Mouse (Mus musculus) intestine, embryonic 16.5 days (tissue): ENCODE data around the gene Klhl10. TPM values are rescaled to one million over a fixed set of nuclear protein-coding genes. Genes with fewer than 3 reads are reported as not detected.
A peak's percentile ranks its signal among the peaks of the same experiment; 100 is the strongest.

Experiments used
- ATAC-seq: fragments of 200-750 bp; cut with Nextera tagmentation; 2 replicates; pipeline ENCODE4 v1.8.0; 2017; ENCODE audit warnings: moderate TSS enrichment, moderate library complexity
- H3K27ac ChIP-seq: fragments of 300-500 bp; sonication (generic); 2 replicates; pipeline ENCODE4 v1.5.1; 2014; ENCODE audit warnings: mild to moderate bottlenecking, low read length
- H3K27me3 ChIP-seq: fragments of 300-500 bp; sonication (generic); replicated peaks from 2 replicates; pipeline ENCODE4 v1.6.1; 2014; ENCODE audit warnings: low read length, control low read depth, mixed read lengths; ENCODE audit not compliant: control insufficient read depth, insufficient read depth
- H3K36me3 ChIP-seq: fragments of 300-500 bp; sonication (generic); 2 replicates; pipeline ENCODE4 v1.6.1; 2014; ENCODE audit warnings: low read length, control low read depth; ENCODE audit not compliant: control insufficient read depth, insufficient read depth
- H3K4me1 ChIP-seq: fragments of 300-500 bp; sonication (generic); 2 replicates; pipeline ENCODE4 v1.6.1; 2014; ENCODE audit warnings: low read length, control low read depth, mixed read lengths; ENCODE audit not compliant: control insufficient read depth, insufficient read depth
- H3K4me2 ChIP-seq: fragments of 300-500 bp; sonication (generic); 2 replicates; pipeline ENCODE4 v1.6.1; 2014; ENCODE audit warnings: low read depth, low read length, control low read depth
- H3K4me3 ChIP-seq: fragments of 300-500 bp; sonication (generic); 2 replicates; pipeline ENCODE4 v1.5.1; 2014; ENCODE audit warnings: mild to moderate bottlenecking, low read length
- H3K9ac ChIP-seq: fragments of 300-500 bp; sonication (generic); 2 replicates; pipeline ENCODE4 v1.6.1; 2014; ENCODE audit warnings: low read depth, low read length
- H3K9me3 ChIP-seq: fragments of 300-500 bp; sonication (generic); 2 replicates; pipeline ENCODE4 v1.6.1; 2016; ENCODE audit warnings: low read length, control low read depth; ENCODE audit not compliant: control insufficient read depth
- WGBS: fragments of 180-500 bp; shearing (Covaris S2); extraction: QIAGEN DNeasy Blood & Tissue Kit; methylation state at CpG from one replicate; pipeline ENCODE4 v1.1.7; 2014; 5-methylcytosine and 5-hydroxymethylcytosine counted together
- polyA plus RNA-seq: library from polyadenylated mRNA; unstranded; fragments of >200 nt; fragmentation: Nextera tagmentation; extraction: Ambion mirVana; gene quantifications from 2 replicates; pipeline ENCODE4 v1.2.1, GENCODE M21; 2015

Gene Klhl10
- polyA plus RNA-seq, 1 experiment from 2014 or later = 0.39 TPM

DNA sequence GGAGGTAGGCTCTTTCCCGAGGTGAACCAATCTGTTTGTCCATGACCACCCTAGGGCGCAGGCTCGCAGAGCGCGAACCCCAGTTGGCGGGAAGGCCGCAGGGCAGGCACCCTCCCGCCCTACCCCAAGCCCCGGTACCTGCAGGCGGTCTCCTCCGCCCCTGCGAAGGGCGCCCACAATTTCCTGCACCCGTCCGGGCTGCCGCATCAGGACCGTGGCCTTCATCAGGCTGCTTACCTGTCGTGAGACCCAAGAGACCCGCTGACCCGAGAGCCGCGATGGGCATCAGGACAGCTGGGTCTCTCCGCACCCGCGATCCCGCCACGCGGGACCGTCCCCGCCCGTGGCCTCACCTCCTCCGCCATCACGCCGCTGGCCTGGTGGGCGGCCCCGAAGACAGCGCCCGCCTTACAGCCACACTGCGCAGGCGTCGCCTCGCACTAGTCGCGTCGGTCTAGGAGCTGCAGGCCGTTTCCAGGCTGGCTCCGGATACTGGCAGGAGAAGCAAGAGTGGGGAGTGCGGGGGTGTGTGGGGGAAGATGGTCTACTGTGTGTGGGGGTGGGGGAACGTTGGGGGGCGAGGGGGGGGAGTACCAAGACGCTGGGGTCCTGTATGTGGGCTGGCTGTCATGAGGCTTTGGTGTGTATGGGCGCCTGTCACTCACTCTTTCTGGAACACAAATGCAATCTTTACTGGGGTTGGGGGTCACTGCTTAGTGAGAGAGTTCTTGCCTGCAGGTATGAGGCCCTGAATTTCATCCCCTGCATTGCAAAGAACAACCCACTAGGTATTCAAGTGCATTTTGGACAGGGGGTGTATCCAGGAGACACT, 810 bp upstream of the Klhl10 start:
- H3K9me3 ChIP-seq = no peaks in the 10 kb centered on the region
- peaks cover 4% of the 10 kb centered on the region; the same call in 1 of the 2 replicates for H3K36me3 ChIP-seq
- peak overlapping the region; percentile 79 for H3K4me2 ChIP-seq
- peaks cover 11% of the 10 kb centered on the region for H3K4me1 ChIP-seq
- WGBS = 1% methylated on average over 52 of the region's 52 CpGs
- ATAC-seq = peak; percentile 99
- H3K27me3 ChIP-seq = no peaks in the 10 kb centered on the region
- H3K4me3 ChIP-seq = peak overlapping the region; percentile 75
- H3K9ac ChIP-seq = peak overlapping the region; percentile 90
- H3K27ac ChIP-seq = no peak overlapping the region

DNA sequence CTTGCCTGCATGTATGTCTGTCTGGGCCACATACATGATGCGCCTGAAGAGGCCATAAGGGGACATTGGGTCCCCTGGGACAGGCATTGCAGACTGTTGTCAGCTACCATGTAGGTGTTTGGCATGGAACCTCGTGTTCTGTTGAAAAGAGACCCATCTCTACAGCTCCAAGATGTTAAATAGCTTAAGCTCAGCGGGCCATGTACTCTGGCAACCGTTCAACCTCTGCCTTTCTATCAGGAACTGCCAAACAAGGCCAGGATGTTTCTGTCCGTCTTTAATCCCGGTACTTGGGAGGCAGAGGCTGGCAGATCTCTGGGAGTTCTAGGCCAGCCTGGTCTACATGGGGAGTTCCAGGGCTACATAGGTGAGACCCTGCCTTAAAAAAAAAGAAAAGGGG, 908 bp downstream of the Klhl10 start:
- no peak for ATAC-seq
- H3K36me3 ChIP-seq = no peaks in the 10 kb centered on the region
- H3K9ac ChIP-seq = no peak overlapping the region
- H3K4me1 ChIP-seq = peaks cover 11% of the 10 kb centered on the region
- no peaks in the 10 kb centered on the region for H3K9me3 ChIP-seq
- H3K4me2 ChIP-seq = no peak overlapping the region
- no peaks in the 10 kb centered on the region for H3K27me3 ChIP-seq
- no peak overlapping the region for H3K27ac ChIP-seq
- WGBS = 84% methylated on average over 6 of the region's 6 CpGs
- H3K4me3 ChIP-seq = no peak overlapping the region

DNA sequence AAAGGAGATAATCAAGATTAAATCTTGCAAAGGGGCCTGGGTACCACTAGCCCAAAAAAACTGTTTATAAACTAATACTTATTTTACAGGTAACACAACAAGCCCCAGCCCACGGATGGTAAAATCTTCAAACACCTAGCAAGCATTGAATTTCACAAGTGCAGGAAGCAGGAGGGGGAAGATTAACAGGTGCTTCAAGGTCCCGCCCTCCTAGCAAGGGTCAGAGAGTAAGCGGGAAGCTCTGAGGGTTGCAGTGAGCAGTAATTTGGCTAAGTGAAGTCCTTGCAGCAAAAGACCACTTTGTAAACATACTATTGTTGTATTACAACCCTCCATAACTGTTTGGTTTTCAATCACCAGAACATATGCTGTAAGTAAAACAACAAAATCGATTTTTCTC, 15.5 kb downstream of the Klhl10 start:
- 56% methylated on average over 4 of the region's 4 CpGs for WGBS
- no peak overlapping the region for H3K9ac ChIP-seq

DNA sequence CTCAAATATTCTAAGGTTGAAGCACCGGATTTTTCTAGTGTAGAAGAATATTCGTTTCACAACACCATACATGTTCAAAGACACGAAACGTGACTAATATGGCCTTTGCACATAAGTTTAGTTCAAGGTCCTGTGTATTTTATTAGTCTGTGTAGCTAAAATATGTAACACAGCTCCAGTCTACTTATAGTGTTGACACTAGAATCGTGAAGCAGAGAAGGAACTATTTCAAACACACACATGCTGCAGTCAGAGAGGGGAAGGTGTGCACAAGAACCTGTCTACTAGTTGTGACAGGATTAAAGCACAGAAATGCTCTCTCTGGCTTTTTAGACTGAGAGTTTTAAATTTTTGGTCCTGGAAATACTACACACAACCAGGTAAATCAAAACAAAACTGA, 16.0 kb downstream of the Klhl10 start:
- Histone ChIP-seq H3K4me1 (no peaks in the 10 kb centered on the region), H3K9ac (no peak overlapping the region), H3K9me3 (no peaks in the 10 kb centered on the region), H3K36me3 (peaks cover 7% of the 10 kb centered on the region; the same call in 1 of the 2 replicates), H3K27me3 (no peaks in the 10 kb centered on the region), H3K4me3 (no peak overlapping the region), H3K4me2 (no peak overlapping the region), H3K27ac (no peak overlapping the region)
- WGBS = 77% methylated on average over 5 of the region's 5 CpGs
- no peak for ATAC-seq

More for the DNA sequence above, 15.5 kb downstream of the Klhl10 start:
- Histone ChIP-seq H3K4me3 (no peak overlapping the region), H3K36me3 (0 out of 2 replicates have a peak, but pooled peaks cover 6% of the 10 kb centered on the region), H3K4me1 (no peaks in the 10 kb centered on the region), H3K27me3 (no peaks in the 10 kb centered on the region), H3K4me2 (no peak overlapping the region), H3K9me3 (no peaks in the 10 kb centered on the region), H3K27ac (no peak overlapping the region)
- no peak for ATAC-seq

DNA sequence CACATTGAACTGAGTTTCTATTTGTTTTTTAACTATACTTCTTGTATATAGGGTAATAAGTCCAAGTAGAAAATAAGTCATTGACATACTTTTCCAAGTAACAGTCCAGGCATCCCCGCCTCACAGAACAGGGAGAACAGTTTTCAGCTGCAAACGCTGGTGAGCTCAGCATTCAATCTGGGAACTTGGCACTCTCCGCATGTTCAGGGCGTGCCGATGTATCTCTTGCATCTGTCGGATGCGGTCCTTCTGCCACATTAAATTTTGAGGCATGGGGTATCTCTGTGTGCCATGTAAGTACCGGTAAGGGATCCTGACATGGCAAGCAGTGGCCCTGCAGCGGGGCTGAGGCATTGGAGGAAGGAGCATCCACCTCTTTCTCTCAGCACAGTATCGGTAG, 21.0 kb downstream of the Klhl10 start:
- no peak overlapping the region for H3K4me2 ChIP-seq

GRCm38 (mm10) chr11:100465229-100465792, 23.6 kb downstream of the Klhl10 start:
- no peak overlapping the region for H3K4me2 ChIP-seq
- no peak for ATAC-seq
- no peak overlapping the region for H3K4me3 ChIP-seq
- peaks cover under 1% of the 10 kb centered on the region; the same call in 1 of the 2 replicates for H3K4me1 ChIP-seq
- no peak overlapping the region for H3K27ac ChIP-seq
- no peaks in the 10 kb centered on the region for H3K27me3 ChIP-seq
- 84% methylated on average over 1 of the region's 1 CpGs for WGBS
- H3K9ac ChIP-seq = no peak overlapping the region
- H3K36me3 ChIP-seq = peaks cover 7% of the 10 kb centered on the region; the same call in 1 of the 2 replicates
- H3K9me3 ChIP-seq = no peaks in the 10 kb centered on the region

More for the DNA sequence above, 21.0 kb downstream of the Klhl10 start:
- peaks cover 7% of the 10 kb centered on the region; the same call in 1 of the 2 replicates for H3K36me3 ChIP-seq
- no peak overlapping the region for H3K9ac ChIP-seq
- no peaks in the 10 kb centered on the region for H3K9me3 ChIP-seq
- H3K4me1 ChIP-seq = no peaks in the 10 kb centered on the region
- no peak overlapping the region for H3K4me3 ChIP-seq
- WGBS = 87% methylated on average over 10 of the region's 10 CpGs
- no peak for ATAC-seq
- H3K27ac ChIP-seq = no peak overlapping the region
- no peaks in the 10 kb centered on the region for H3K27me3 ChIP-seq

- H3K36me3 ChIP-seq = peaks cover 7% of the 10 kb centered on the region; the same call in 1 of the 2 replicates
- H3K27me3 ChIP-seq = no peaks in the 10 kb centered on the region
- 77% methylated on average over 1 of the region's 1 CpGs for WGBS
- no peak overlapping the region for H3K27ac ChIP-seq
- H3K4me2 ChIP-seq = no peak overlapping the region
- ATAC-seq = no peak
- H3K4me1 ChIP-seq = peaks cover 6% of the 10 kb centered on the region; the same call in 1 of the 2 replicates
- H3K9ac ChIP-seq = no peak overlapping the region
- no peak overlapping the region for H3K4me3 ChIP-seq
- H3K9me3 ChIP-seq = no peaks in the 10 kb centered on the region
These were observed 24.1 kb downstream of the Klhl10 start for GRCm38 (mm10) chr11:100465833-100466232.

DNA sequence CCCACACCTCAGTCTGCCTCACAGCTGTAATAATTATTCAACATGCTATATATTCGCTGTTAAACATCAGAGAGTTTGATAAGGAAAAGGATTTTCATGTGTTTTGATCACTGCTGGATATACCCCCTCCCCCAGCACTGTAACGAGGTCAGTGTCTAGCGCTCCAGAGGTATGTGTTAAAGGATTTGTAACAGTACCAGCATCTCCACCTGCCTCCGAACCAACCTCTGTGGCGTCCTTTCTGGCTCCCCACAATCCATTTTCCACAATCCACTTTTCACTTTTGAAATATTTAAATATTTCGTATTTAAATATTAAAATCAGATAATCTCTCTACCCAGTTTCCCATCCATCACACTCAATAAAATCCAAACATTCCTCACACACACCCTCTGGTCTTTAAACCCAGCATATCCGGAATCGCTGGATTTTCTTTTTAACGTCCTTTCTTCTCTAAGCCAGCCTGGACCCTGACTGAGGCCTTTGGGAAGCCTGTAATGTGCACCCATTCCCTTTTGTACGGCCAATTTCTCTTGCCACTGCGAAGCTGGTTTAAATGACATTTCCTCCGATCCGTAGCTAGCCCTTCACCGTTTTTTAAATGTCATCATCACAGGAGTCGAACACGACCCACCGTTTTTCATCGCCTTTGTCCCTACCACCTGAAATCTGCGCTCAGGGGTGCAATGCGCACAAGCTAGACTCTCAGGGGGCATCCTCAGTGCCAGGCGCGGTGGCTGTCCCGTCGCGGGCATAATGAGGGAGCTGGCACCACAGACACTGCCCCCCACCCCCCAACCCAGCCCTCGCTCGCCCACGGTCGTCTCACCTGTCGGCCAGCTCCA, 29.9 kb downstream of the Klhl10 start:
- Histone ChIP-seq H3K4me3 (peak overlapping the region; percentile 98), H3K27ac (peak overlapping the region; percentile 66; the same call in 1 of the 2 replicates), H3K9ac (peak overlapping the region; percentile 95), H3K4me2 (peak overlapping the region; percentile 92), H3K4me1 (peaks cover 9% of the 10 kb centered on the region; the same call in 1 of the 2 replicates), H3K9me3 (no peaks in the 10 kb centered on the region), H3K36me3 (no peaks in the 10 kb centered on the region), H3K27me3 (no peaks in the 10 kb centered on the region)
- no peak for ATAC-seq
- WGBS = 3% methylated on average over 30 of the region's 30 CpGs
